Mouse (Mus musculus): Measurements from ENCODE around the gene Lmna. TPM values are rescaled to one million over a fixed set of nuclear protein-coding genes. Genes with fewer than 3 reads are reported as not detected.

The Lmna gene
- polyA plus RNA-seq, 1 experiment from 2014 or later, result 401 TPM

GRCm38 (mm10) chr3:88541622-88542401 lies 32.1 kb upstream of the Lmna start:
- H3K27me3 ChIP-seq, result no peaks in the 10 kb centered on the region
- DNase-seq (ENCODE audit: low read depth, low spot score), result no peak
- ChIA-PET POLR2A (interaction anchor here (1.2 kb wide), 1 partner anchor 8 kb away, joined by 4 read pairs; no protein-coding TSS in a partner anchor), CTCF (interaction anchor here (1.0 to 1.4 kb wide), 2 partner anchors 12 to 51 kb away, joined by 3 to 4 read pairs; no protein-coding TSS in a partner anchor)
- in situ Hi-C loops (cut with MboI; ENCODE audit: low pct_unique_long_range_greater_than_20kb), result loop anchor here (10.0 kb wide), 1 partner anchor 63 kb away; the partner anchor contains the start of gene Arhgef2
- no peak for ATAC-seq
- no peak for TF ChIP-seq CTCF (IDR thresholded peaks at IDR 0.05)

DNA sequence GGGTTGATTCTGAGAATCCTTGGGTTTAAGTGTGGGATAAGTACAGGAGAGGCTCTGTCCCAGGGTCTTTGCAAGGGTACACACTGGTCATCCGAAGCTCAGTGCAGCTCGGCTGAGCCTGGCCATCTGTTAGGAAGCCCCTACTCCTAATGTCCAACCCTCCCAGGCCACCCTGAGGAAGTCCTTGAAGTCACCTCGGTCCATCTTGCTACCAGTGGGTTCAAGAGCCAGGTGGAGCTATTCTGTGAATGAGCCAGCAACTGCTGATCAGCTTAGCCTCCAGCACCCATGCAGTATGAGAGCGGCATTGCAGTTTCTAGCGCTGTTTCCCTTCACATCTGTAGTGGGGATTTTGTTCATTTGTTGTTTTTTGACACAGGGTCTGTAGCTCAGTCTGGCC lies 30.3 kb upstream of the Lmna start:
- no peaks in the 10 kb centered on the region for H3K27me3 ChIP-seq
- in situ Hi-C loops (cut with MboI; ENCODE audit: low pct_unique_long_range_greater_than_20kb), result loop anchor here (10.0 kb wide), 1 partner anchor 65 kb away; the partner anchor contains the start of gene Arhgef2
- TF ChIP-seq CTCF (IDR thresholded peaks at IDR 0.05), result no peak
- ATAC-seq (no peak), DNase-seq (ENCODE audit: low read depth, low spot score) (no peak)
- ChIA-PET POLR2A (interaction anchor here (0.9 to 1.8 kb wide), 2 partner anchors 9 to 66 kb away, joined by 3 to 6 read pairs; partner anchors contain the start of gene Mex3a), CTCF (interaction anchor here (1.0 to 1.3 kb wide), 3 partner anchors 14 to 67 kb away, joined by 3 to 4 read pairs (median 4); no protein-coding TSS in a partner anchor)

DNA sequence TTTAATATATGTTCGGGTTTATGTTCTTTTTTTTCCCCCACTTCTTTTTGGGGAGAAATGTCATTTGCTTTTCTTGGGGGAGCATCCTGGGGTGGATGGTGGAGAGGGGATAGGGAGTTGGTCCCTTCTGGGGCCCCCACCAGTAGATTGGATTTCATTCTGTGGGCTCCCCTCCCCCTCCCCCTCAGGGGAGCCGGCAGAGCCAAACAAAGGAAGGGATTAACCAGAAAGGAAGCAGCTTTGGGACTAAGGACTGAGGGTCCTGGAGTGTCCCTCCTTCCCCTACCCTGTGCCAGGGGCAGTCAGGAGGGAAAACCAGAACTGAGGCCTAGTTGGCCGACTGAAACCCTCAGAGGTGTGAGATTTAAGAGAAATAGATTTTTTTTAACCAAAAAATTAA lies 29.6 kb upstream of the Lmna start:
- no peak for ATAC-seq
- POLR2A ChIA-PET, result interaction anchor here (1.8 kb wide), 1 partner anchor 8 kb away, joined by 6 read pairs; the partner anchor contains the start of gene Mex3a
- CTCF ChIA-PET, result interaction anchor here (1.0 to 1.3 kb wide), 3 partner anchors 15 to 68 kb away, joined by 3 to 4 read pairs (median 4); no protein-coding TSS in a partner anchor
- TF ChIP-seq CTCF (IDR thresholded peaks at IDR 0.05), result no peak
- in situ Hi-C loops (cut with MboI; ENCODE audit: low pct_unique_long_range_greater_than_20kb), result no loop called here
- DNase-seq (ENCODE audit: low read depth, low spot score), result no peak
- H3K27me3 ChIP-seq, result no peaks in the 10 kb centered on the region

GRCm38 (mm10) chr3:88538271-88539145 lies 28.8 kb upstream of the Lmna start:
- in situ Hi-C loops (cut with MboI; ENCODE audit: low pct_unique_long_range_greater_than_20kb), result no loop called here
- ChIA-PET POLR2A (interaction anchor here (0.7 kb wide), 2 partner anchors 54 to 68 kb away, joined by 3 read pairs; no protein-coding TSS in a partner anchor), CTCF (no interaction called here)
- no peak for TF ChIP-seq CTCF (IDR thresholded peaks at IDR 0.05)
- H3K27me3 ChIP-seq, result no peaks in the 10 kb centered on the region
- ATAC-seq, result no peak
- no peak for DNase-seq (ENCODE audit: low read depth, low spot score)

DNA sequence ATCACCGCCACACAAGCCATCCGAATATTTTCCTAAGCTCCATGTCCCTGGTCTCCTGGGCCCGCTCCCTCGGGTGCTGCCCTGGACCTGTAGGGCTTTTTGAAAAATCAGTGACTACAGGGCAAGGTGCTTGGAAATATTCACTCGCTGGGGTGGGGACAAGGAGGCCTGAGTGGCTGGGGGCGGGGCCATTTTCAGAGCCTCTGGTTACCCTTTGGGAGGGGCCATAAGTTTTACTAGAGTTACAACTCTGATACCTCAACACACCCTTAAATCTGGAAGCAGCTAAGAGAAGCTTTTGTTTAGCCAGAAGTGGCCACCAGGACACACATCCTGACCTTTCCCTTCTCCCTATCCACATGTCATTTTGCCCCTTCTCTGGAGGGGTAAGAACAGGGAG lies 27.4 kb upstream of the Lmna start:
- no peaks in the 10 kb centered on the region for H3K27me3 ChIP-seq
- in situ Hi-C loops (cut with MboI; ENCODE audit: low pct_unique_long_range_greater_than_20kb), result no loop called here
- TF ChIP-seq CTCF (IDR thresholded peaks at IDR 0.05), result no peak
- ATAC-seq (no peak), DNase-seq (ENCODE audit: low read depth, low spot score) (no peak)
- POLR2A ChIA-PET, result interaction anchor here (0.6 kb wide), 1 partner anchor 104 kb away, joined by 3 read pairs; no protein-coding TSS in a partner anchor
- CTCF ChIA-PET, result no interaction called here

- ChIA-PET CTCF (interaction anchor here (1.3 to 3.7 kb wide), 2 partner anchors 8 to 67 kb away, joined by 3 to 16 read pairs; no protein-coding TSS in a partner anchor), POLR2A (interaction anchor here (0.6 kb wide), 1 partner anchor 105 kb away, joined by 3 read pairs; no protein-coding TSS in a partner anchor)
- no peak for TF ChIP-seq CTCF (IDR thresholded peaks at IDR 0.05)
- no peaks in the 10 kb centered on the region for H3K27me3 ChIP-seq
- ATAC-seq (no peak), DNase-seq (ENCODE audit: low read depth, low spot score) (no peak)
- in situ Hi-C loops (cut with MboI; ENCODE audit: low pct_unique_long_range_greater_than_20kb), result no loop called here
Measured at GRCm38 (mm10) chr3:88536103-88536930, 26.6 kb upstream of the Lmna start.

GRCm38 (mm10) chr3:88535527-88535926 lies 25.8 kb upstream of the Lmna start:
- in situ Hi-C loops (cut with MboI; ENCODE audit: low pct_unique_long_range_greater_than_20kb), result no loop called here
- no peaks in the 10 kb centered on the region for H3K27me3 ChIP-seq
- no peak for ATAC-seq
- CTCF ChIA-PET, result interaction anchor here (1.3 to 3.7 kb wide), 2 partner anchors 9 to 67 kb away, joined by 3 to 16 read pairs; no protein-coding TSS in a partner anchor
- no peak for TF ChIP-seq CTCF (IDR thresholded peaks at IDR 0.05)
- no peak for DNase-seq (ENCODE audit: low read depth, low spot score)
- POLR2A ChIA-PET, result no interaction called here

DNA sequence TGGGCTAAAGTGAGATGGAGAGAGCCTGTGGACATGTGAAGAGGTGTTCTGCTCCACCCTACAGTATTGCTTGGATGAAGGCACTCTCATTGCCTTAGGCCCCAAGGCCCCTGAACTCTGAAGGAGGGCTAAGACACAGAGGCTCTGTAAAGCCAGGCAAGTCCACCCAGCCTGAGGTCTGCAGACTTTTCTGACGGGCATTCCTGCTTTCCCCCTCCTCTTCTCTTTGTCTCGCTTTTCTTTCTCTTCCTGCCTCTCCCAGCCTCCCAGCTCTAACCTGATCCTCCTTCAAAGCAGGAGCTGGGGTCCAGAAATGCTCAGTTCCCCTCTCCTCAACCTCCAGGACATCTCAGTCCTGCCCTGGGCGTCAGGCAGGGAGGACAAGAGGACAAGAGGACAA lies 25.2 kb upstream of the Lmna start:
- no peak for ATAC-seq
- no peaks in the 10 kb centered on the region for H3K27me3 ChIP-seq
- no peak for DNase-seq (ENCODE audit: low read depth, low spot score)
- in situ Hi-C loops (cut with MboI; ENCODE audit: low pct_unique_long_range_greater_than_20kb), result no loop called here
- CTCF ChIA-PET, result interaction anchor here (1.3 to 3.7 kb wide), 2 partner anchors 9 to 68 kb away, joined by 3 to 16 read pairs; no protein-coding TSS in a partner anchor
- POLR2A ChIA-PET, result no interaction called here
- no peak for TF ChIP-seq CTCF (IDR thresholded peaks at IDR 0.05)

- in situ Hi-C loops (cut with MboI; ENCODE audit: low pct_unique_long_range_greater_than_20kb), result no loop called here
- ATAC-seq (no peak), DNase-seq (ENCODE audit: low read depth, low spot score) (no peak)
- no peak for TF ChIP-seq CTCF (IDR thresholded peaks at IDR 0.05)
- POLR2A ChIA-PET, result interaction anchor here (0.9 to 1.4 kb wide), 2 partner anchors 8 to 10 kb away, joined by 4 to 7 read pairs; no protein-coding TSS in a partner anchor
- CTCF ChIA-PET, result interaction anchor here (3.7 kb wide), 1 partner anchor 11 kb away, joined by 16 read pairs; no protein-coding TSS in a partner anchor
- no peaks in the 10 kb centered on the region for H3K27me3 ChIP-seq
Measured at GRCm38 (mm10) chr3:88533706-88534105, 23.9 kb upstream of the Lmna start.
